Mouse (Mus musculus) hindbrain, embryonic 14.5 days (tissue): ENCODE measurements around the gene Cisd3. TPM values are rescaled to one million over a fixed set of nuclear protein-coding genes. Genes with fewer than 3 reads are reported as not detected.
"Not testable (repeated sequence)": the region's sequence is repeated elsewhere in the genome, so short reads cannot be mapped to it uniquely, and the experiment has no call there.

Experiments used
- ATAC-seq: fragments of 200-750 bp; cut with Nextera tagmentation; 2 replicates; pipeline ENCODE4 v1.8.0; 2017; ENCODE audit warnings: moderate number of reproducible peaks, mild to moderate bottlenecking, moderate TSS enrichment, moderate library complexity; ENCODE audit not compliant: low FRiP score
- DNase-seq: peaks from one replicate; pipeline ENCODE4 v3.0.0-alpha.2; 2015; ENCODE audit warnings: low spot score
- H3K27ac ChIP-seq: fragments of 300-500 bp; sonication (generic); 2 replicates; pipeline ENCODE4 v1.5.1; 2014; ENCODE audit warnings: mild to moderate bottlenecking, moderate library complexity
- H3K27me3 ChIP-seq: fragments of 300-500 bp; sonication (generic); 2 replicates; pipeline ENCODE4 v1.6.1; 2014; ENCODE audit warnings: mild to moderate bottlenecking, low read length, mixed read lengths; ENCODE audit not compliant: control insufficient read depth, insufficient read depth
- H3K36me3 ChIP-seq: fragments of 300-500 bp; sonication (generic); replicated peaks from 2 replicates; pipeline ENCODE4 v1.6.1; 2014; ENCODE audit not compliant: control insufficient read depth, insufficient read depth
- H3K4me1 ChIP-seq: fragments of 300-500 bp; sonication (generic); replicated peaks from 2 replicates; pipeline ENCODE4 v1.6.1; 2014; ENCODE audit warnings: antibody characterized with exemption, low read length, mixed read lengths; ENCODE audit not compliant: control insufficient read depth, insufficient read depth
- H3K4me2 ChIP-seq: fragments of 300-500 bp; sonication (generic); replicated peaks from 2 replicates; pipeline ENCODE4 v1.6.1; 2014; ENCODE audit warnings: mild to moderate bottlenecking, moderate library complexity
- H3K4me3 ChIP-seq: fragments of 300-500 bp; sonication (generic); replicated peaks from 2 replicates; pipeline ENCODE4 v1.5.1; 2014; ENCODE audit warnings: mild to moderate bottlenecking, low read length
- H3K9ac ChIP-seq: fragments of 300-500 bp; sonication (generic); 2 replicates; pipeline ENCODE4 v1.6.1; 2014
- H3K9me3 ChIP-seq: fragments of 300-500 bp; sonication (generic); 2 replicates; pipeline ENCODE4 v1.6.1; 2016; ENCODE audit warnings: low read length; ENCODE audit not compliant: control insufficient read depth
- WGBS: fragments of 180-500 bp; shearing (Covaris S2); extraction: QIAGEN DNeasy Blood & Tissue Kit; methylation state at CpG from one replicate; pipeline ENCODE4 v1.1.7; 2014; 5-methylcytosine and 5-hydroxymethylcytosine counted together
- polyA plus RNA-seq: library from polyadenylated mRNA; unstranded; fragments of >200 nt; fragmentation: Nextera tagmentation; extraction: Ambion mirVana; gene quantifications from 2 replicates; pipeline ENCODE4 v1.2.1, GENCODE M21; 2014

Cisd3 gene
- 27.7 and 34.7 TPM in 2 replicates for polyA plus RNA-seq

DNA sequence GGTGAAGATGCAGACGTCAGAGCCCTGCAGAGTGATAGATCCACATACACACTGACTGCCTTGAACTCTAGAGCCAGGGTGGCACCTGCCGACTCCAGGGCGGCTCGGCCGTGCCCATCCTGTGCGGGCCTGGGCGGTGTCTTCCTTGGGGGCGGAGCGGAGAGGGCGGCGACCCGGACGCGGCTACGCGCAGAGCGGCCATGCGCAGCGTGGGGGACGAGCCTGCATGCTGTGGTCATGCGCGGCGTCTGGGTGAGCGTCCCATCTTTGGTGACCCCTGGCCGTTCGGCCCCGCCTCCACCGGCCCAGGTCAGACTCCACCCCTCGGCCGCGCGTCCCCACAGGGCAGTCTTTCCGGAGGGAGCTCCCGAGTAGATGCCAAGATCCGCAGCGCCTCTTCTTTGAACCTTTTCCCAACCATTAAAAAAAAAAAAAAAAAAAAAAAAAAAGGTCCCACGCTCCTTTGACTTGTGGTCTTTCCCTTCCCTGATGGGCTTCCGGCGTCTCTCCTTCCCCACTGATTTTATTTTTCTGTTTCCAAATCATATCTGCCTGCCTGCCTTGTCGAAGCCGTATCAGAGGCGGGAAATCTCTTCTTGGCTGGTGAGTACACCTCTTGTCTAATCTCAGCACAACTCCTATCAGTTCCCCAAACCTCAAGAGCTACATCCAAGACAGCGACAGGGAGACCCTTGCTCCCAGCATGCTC lies at the start of gene Cisd3:
Gene Cisd3 (plus strand): TSS at position 214 of the 709 bp plus-strand sequence.
- Histone ChIP-seq H3K4me1 (peaks cover 13% of the 10 kb centered on the region), H3K27ac (0 out of 2 replicates have a peak within 1 kb of the TSS, but pooled peaks have one; percentile 21), H3K9ac (peak within 1 kb of the TSS; percentile 39), H3K4me2 (peak within 1 kb of the TSS; percentile 55), H3K4me3 (peak within 1 kb of the TSS; percentile 28), H3K36me3 (peaks cover 64% of the 10 kb centered on the region), H3K27me3 (no peaks in the 10 kb centered on the region), H3K9me3 (no peaks in the 10 kb centered on the region)
- under 1% methylated on average over 40 of the region's 43 CpGs for WGBS
- peak; percentile 76 for ATAC-seq
- peak; percentile 65 for DNase-seq

DNA sequence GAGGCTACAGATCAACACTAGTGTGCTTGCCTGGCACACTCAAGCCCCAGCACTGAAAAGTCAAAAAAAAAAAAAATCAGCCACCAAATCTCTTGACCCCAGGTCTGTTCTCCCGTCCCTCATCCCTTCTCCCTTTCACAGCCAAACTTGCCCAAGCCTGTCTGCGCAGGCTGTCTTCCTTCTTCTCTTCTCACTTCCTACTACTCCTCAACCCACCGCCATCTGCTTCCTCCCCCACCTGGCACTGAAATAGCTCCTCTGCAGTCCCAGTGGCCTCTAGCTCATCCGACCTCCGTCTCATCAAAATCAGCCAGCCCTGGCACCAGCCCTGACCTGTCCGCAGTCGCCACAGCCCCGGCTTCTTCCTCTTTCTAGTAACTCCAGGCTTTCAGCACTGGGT lies 44.0 kb upstream of the Cisd3 start:
- WGBS, result 64% methylated on average over 8 of the region's 8 CpGs
- Histone ChIP-seq H3K4me2 (no peak overlapping the region), H3K27me3 (no peaks in the 10 kb centered on the region), H3K9ac (no peak overlapping the region), H3K4me3 (no peak overlapping the region), H3K36me3 (no peaks in the 10 kb centered on the region), H3K27ac (no peak overlapping the region), H3K4me1 (no peaks in the 10 kb centered on the region), H3K9me3 (no peaks in the 10 kb centered on the region)
- DNase-seq (no peak), ATAC-seq (no peak)

DNA sequence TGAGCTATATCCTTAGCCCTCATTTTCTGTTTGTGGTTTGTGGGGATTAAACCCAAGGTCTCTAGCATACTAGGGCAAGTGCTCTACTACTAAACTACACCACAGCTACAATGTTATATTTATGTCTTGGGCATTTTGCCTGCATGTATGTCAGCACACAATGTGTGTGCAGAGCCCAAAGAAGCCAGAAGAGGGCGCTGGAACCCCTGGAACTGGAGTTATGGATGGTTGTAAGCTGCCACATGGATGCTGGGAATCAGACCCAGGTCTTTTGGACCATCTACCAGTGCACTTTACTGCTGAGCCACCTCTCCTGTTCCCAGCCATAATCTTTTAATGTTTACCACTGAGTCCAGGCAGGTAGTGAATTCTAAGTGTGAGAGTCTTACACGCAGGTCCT lies 42.9 kb upstream of the Cisd3 start:
- Histone ChIP-seq H3K9ac (no peak overlapping the region), H3K36me3 (no peaks in the 10 kb centered on the region), H3K4me1 (no peaks in the 10 kb centered on the region), H3K4me2 (no peak overlapping the region), H3K27ac (no peak overlapping the region), H3K4me3 (no peak overlapping the region), H3K9me3 (no peaks in the 10 kb centered on the region), H3K27me3 (no peaks in the 10 kb centered on the region)
- ATAC-seq (no peak), DNase-seq (no peak)
- WGBS, result 47% methylated on average over 2 of the region's 2 CpGs

DNA sequence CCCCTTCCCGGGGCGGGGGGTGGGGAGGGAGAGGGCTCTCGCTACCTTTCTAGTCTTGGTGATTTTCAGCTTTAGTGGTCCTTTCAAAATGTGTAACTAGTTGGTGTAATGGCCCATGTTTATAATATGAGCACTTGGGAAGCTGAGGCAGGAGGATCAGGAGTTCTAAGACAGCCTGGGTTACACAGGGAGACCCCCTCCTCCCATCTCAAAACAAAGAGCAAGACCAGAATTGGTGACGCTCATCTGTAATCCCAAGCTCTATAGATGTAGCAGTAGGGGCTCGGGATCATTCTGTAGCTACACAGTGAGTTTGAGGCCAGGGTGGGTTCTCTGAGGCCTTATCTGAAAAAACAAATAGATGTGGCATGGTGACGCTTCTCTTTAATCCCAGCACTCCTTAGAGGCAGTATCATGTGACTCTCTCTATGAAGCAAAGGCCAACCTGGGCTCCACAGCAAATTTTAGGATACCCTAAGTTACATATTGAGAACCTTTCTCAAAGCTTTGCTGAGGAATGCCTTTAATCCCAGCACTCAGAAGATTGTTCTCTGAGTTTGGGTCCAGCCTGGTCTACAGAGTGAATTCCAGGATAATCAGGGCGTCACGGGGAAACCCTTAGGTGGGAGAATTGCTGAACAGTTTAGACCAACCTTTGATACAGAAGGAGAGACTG lies 42.1 kb upstream of the Cisd3 start:
- 84% methylated on average over 8 of the region's 8 CpGs for WGBS
- no peak for ATAC-seq

DNA sequence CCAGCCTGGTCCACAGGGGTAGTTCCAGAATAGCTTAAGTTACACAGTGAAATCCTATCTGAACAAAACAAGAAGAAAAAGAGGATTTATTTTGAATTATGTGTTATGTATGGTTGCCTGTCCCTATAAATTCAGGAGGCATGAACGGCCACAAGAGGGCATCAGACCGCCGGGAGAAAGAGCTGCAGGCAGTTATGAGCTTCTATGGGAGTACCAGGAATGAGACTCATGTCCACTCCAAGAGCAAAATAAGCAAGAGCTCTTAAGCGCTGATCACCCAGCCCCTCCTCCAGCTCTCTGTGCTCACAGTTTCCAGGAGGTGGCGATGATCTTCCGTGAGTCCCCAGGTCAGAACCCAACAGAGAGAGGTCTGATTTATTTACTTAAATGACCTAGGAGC lies 40.8 kb upstream of the Cisd3 start:
- WGBS, result 3% methylated on average over 6 of the region's 6 CpGs

More for the DNA sequence above, 42.1 kb upstream of the Cisd3 start:
- Histone ChIP-seq H3K4me1 (no peaks in the 10 kb centered on the region), H3K4me3 (no peak overlapping the region), H3K27me3 (no peaks in the 10 kb centered on the region), H3K9ac (no peak overlapping the region), H3K36me3 (no peaks in the 10 kb centered on the region), H3K9me3 (no peaks in the 10 kb centered on the region), H3K27ac (no peak overlapping the region), H3K4me2 (no peak overlapping the region)
- no peak for DNase-seq

DNA sequence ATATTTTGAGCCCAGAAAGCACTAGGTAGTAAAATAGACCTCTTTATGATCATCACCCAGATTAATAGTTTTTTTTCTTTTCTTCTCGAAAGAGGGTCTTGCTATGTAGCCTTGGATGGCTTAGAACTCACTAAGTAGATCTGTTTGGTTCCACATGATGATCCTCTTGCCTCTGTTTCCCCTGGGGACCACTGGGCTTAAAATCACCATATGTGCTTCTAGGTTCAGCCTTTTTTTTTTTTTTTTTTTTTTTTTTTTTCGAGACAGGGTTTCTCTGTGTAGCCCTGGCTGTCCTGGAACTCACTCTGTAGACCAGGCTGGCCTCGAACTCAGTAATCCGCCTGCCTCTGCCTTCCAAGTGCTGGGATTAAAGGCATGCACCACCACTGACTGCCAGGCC lies 37.1 kb upstream of the Cisd3 start:
- not testable (repeated sequence) for DNase-seq, H3K27ac ChIP-seq, H3K4me1 ChIP-seq, H3K4me3 ChIP-seq, H3K36me3 ChIP-seq, H3K9me3 ChIP-seq, H3K4me2 ChIP-seq, H3K27me3 ChIP-seq, H3K9ac ChIP-seq, ATAC-seq
- WGBS, result 75% methylated on average over 3 of the region's 4 CpGs

More for the DNA sequence above, 40.8 kb upstream of the Cisd3 start:
- H3K27ac ChIP-seq, result no peak overlapping the region
- ATAC-seq (no peak), DNase-seq (peak; percentile 62)
- no peak overlapping the region for H3K9ac ChIP-seq
- no peaks in the 10 kb centered on the region for H3K36me3 ChIP-seq
- H3K4me1 ChIP-seq, result no peaks in the 10 kb centered on the region
- H3K4me3 ChIP-seq, result no peak overlapping the region
- no peak overlapping the region for H3K4me2 ChIP-seq
- no peaks in the 10 kb centered on the region for H3K9me3 ChIP-seq
- H3K27me3 ChIP-seq, result no peaks in the 10 kb centered on the region

DNA sequence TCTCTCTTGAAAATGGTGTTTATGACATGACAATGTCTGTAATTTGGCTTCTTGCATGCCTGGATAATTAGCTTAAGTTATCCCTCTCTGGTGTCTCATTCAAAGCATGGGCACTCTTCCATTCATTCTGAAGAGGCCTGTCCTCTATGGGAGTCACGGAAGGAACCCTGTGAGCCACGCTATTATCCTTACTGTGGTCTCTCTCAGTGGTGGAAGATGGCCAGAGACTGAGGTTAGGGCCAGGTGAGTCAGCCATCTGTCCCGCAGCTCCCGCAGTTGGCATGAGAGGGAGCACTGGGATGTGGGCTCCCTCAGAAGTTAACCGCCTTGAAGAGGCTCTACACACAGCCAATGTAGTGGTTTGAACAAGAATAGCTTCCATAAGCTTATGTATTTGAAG lies 35.3 kb upstream of the Cisd3 start:
- DNase-seq (no peak), ATAC-seq (no peak)
- H3K4me3 ChIP-seq, result no peak overlapping the region
- 60% methylated on average over 5 of the region's 5 CpGs for WGBS
- H3K9ac ChIP-seq, result no peak overlapping the region
- H3K36me3 ChIP-seq, result no peaks in the 10 kb centered on the region
- no peaks in the 10 kb centered on the region for H3K4me1 ChIP-seq
- no peak overlapping the region for H3K27ac ChIP-seq
- H3K9me3 ChIP-seq, result no peaks in the 10 kb centered on the region
- no peak overlapping the region for H3K4me2 ChIP-seq
- no peaks in the 10 kb centered on the region for H3K27me3 ChIP-seq

DNA sequence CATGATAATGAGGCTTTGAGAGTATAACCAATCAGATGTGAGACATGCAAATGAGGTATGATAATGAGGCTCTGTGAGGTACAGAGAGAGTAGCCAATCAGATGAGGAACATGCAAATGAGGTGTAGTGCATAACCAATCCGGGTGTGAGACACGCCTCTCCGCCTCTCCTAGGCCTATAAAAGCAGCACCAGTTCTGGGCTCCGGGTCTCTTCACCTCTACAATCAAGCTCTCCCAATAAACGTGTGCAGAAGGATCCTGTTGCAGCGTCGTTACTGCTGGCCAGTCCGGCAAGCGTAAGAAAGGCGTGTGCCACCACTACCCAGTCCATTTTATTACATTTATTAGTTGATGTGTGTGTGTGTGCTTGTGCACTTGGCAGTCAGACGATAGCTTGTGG lies 32.2 kb upstream of the Cisd3 start:
- not testable (repeated sequence) for ATAC-seq, H3K36me3 ChIP-seq, H3K4me3 ChIP-seq, H3K9ac ChIP-seq, H3K27me3 ChIP-seq, H3K27ac ChIP-seq, H3K4me1 ChIP-seq, H3K9me3 ChIP-seq, DNase-seq, H3K4me2 ChIP-seq
- 93% methylated on average over 11 of the region's 11 CpGs for WGBS

DNA sequence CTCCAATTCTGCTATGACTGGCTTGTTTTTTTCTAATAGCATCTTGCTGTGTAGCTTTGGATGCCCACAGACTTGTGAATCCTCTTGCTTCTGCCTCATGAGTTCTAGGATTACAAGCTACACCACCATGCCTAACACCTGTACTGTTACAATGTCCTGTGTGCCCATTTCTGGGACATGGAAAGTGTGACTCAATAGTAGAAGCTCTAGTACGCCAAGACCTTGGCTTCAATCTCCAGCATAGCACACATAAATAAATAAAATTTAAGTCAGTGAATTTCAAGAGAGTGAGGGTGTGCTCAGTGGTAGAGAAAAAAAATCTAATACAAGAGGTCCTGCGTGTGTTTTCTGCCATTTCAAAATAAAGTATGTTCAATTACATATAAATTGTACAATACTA lies 31.4 kb upstream of the Cisd3 start:
- no peak overlapping the region for H3K4me3 ChIP-seq
- no peaks in the 10 kb centered on the region for H3K4me1 ChIP-seq
- WGBS, result 92% methylated on average over 2 of the region's 2 CpGs
- H3K9me3 ChIP-seq, result no peaks in the 10 kb centered on the region
- no peak overlapping the region for H3K9ac ChIP-seq
- no peaks in the 10 kb centered on the region for H3K27me3 ChIP-seq
- no peaks in the 10 kb centered on the region for H3K36me3 ChIP-seq
- no peak overlapping the region for H3K4me2 ChIP-seq
- no peak overlapping the region for H3K27ac ChIP-seq
- DNase-seq, result no peak
- no peak for ATAC-seq
